Mouse (Mus musculus) testis, adult 2 months (tissue): ENCODE measurements around the gene Angptl2. TPM values are rescaled to one million over a fixed set of nuclear protein-coding genes. Genes with fewer than 3 reads are reported as not detected.

Source experiments
- H3K27ac ChIP-seq: fragments of 200-500 bp; 2 replicates; pipeline ENCODE4 v1.5.1; 2012; ENCODE audit warnings: low read depth, low read length; ENCODE audit not compliant: control insufficient read depth, insufficient read depth
- H3K27me3 ChIP-seq: fragments of 200-500 bp; 2 replicates; pipeline ENCODE4 v1.6.1; 2012; ENCODE audit warnings: mild to moderate bottlenecking, low read length, moderate library complexity; ENCODE audit not compliant: control insufficient read depth, insufficient read depth
- H3K36me3 ChIP-seq: fragments of 200-500 bp; 2 replicates; pipeline ENCODE4 v1.6.1; 2012; ENCODE audit warnings: mild to moderate bottlenecking, low read length; ENCODE audit not compliant: control insufficient read depth, insufficient read depth
- H3K4me1 ChIP-seq: fragments of 200-500 bp; 2 replicates; pipeline ENCODE4 v1.6.1; 2012; ENCODE audit warnings: low read length; ENCODE audit not compliant: control insufficient read depth, insufficient read depth
- H3K4me3 ChIP-seq: fragments of 200-500 bp; 2 replicates; pipeline ENCODE4 v1.5.1; 2012; ENCODE audit warnings: low read depth, mild to moderate bottlenecking, low read length, moderate library complexity, mixed read lengths; ENCODE audit not compliant: control insufficient read depth
- CTCF ChIP-seq: fragments of 200-500 bp; IDR thresholded peaks from 2 replicates; pipeline ENCODE4 v1.5.1; 2012; ENCODE audit warnings: low read depth, mild to moderate bottlenecking, inconsistent platforms, low read length, moderate library complexity; ENCODE audit not compliant: control insufficient read depth, insufficient read depth, insufficient replicate concordance
- POLR2A ChIP-seq: fragments of 200-500 bp; IDR thresholded peaks from 2 replicates; pipeline ENCODE4 v1.6.1; 2012; ENCODE audit warnings: low read depth, mild to moderate bottlenecking, inconsistent platforms, low read length, moderate library complexity; ENCODE audit not compliant: control insufficient read depth
- polyA plus RNA-seq: library from polyadenylated mRNA; depleted of rRNA; stranded (reverse); fragments of >200 nt; gene quantifications from 2 replicates; pipeline ENCODE4 v1.2.3, GENCODE M21; 2012

Angptl2 gene
- polyA plus RNA-seq, 1 experiment: 3.1 TPM

GRCm38 (mm10) chr2:33249922-33250633 lies 34.2 kb downstream of the Angptl2 start:
- Histone ChIP-seq H3K4me1 (peaks cover 3% of the 10 kb centered on the region; the same call in 1 of the 2 replicates), H3K27ac (no peak overlapping the region), H3K4me3 (no peak overlapping the region), H3K27me3 (no peaks in the 10 kb centered on the region), H3K36me3 (no peaks in the 10 kb centered on the region; the same call in 1 of the 2 replicates)
- TF ChIP-seq POLR2A (no peak), CTCF (no peak)

- Histone ChIP-seq H3K27ac (no peak overlapping the region), H3K36me3 (no peaks in the 10 kb centered on the region; the same call in 1 of the 2 replicates), H3K4me1 (no peaks in the 10 kb centered on the region), H3K4me3 (no peak overlapping the region), H3K27me3 (no peaks in the 10 kb centered on the region)
- TF ChIP-seq CTCF: no peak
- no peak for TF ChIP-seq POLR2A
These were observed 36.9 kb downstream of the Angptl2 start for GRCm38 (mm10) chr2:33252751-33253150.

- TF ChIP-seq POLR2A (no peak), CTCF (no peak)
- H3K4me1 ChIP-seq: no peaks in the 10 kb centered on the region
- no peaks in the 10 kb centered on the region; the same call in 1 of the 2 replicates for H3K36me3 ChIP-seq
- no peaks in the 10 kb centered on the region for H3K27me3 ChIP-seq
- no peak overlapping the region for H3K4me3 ChIP-seq
- H3K27ac ChIP-seq: no peak overlapping the region
These were observed 37.8 kb downstream of the Angptl2 start for GRCm38 (mm10) chr2:33253572-33254190.

- Histone ChIP-seq H3K27ac (no peak overlapping the region), H3K36me3 (no peaks in the 10 kb centered on the region; the same call in 1 of the 2 replicates), H3K4me3 (no peak overlapping the region), H3K27me3 (no peaks in the 10 kb centered on the region), H3K4me1 (no peaks in the 10 kb centered on the region)
- TF ChIP-seq POLR2A: no peak
- TF ChIP-seq CTCF: no peak
These were observed 38.6 kb downstream of the Angptl2 start for GRCm38 (mm10) chr2:33254318-33254985.

GRCm38 (mm10) chr2:33256769-33257537 lies 41.1 kb downstream of the Angptl2 start:
- Histone ChIP-seq H3K4me3 (no peak overlapping the region), H3K4me1 (no peaks in the 10 kb centered on the region), H3K36me3 (peaks cover 2% of the 10 kb centered on the region), H3K27me3 (no peaks in the 10 kb centered on the region), H3K27ac (no peak overlapping the region)
- TF ChIP-seq CTCF (no peak), POLR2A (no peak)

- TF ChIP-seq CTCF: no peak
- TF ChIP-seq POLR2A: no peak
- H3K4me1 ChIP-seq: no peaks in the 10 kb centered on the region
- H3K36me3 ChIP-seq: peaks cover 2% of the 10 kb centered on the region
- H3K4me3 ChIP-seq: no peak overlapping the region
- no peaks in the 10 kb centered on the region for H3K27me3 ChIP-seq
- H3K27ac ChIP-seq: no peak overlapping the region
These were observed 44.9 kb downstream of the Angptl2 start for GRCm38 (mm10) chr2:33260772-33261171.

- Histone ChIP-seq H3K36me3 (peaks cover 2% of the 10 kb centered on the region), H3K27ac (no peak overlapping the region), H3K4me1 (no peaks in the 10 kb centered on the region), H3K4me3 (no peak overlapping the region), H3K27me3 (no peaks in the 10 kb centered on the region)
- TF ChIP-seq CTCF (no peak), POLR2A (no peak)
These were observed 45.6 kb downstream of the Angptl2 start for GRCm38 (mm10) chr2:33261475-33261874.
